Mouse (Mus musculus) gastrocnemius, adult 8-10 months (tissue): ENCODE data around the gene Dock9. TPM values are rescaled to one million over a fixed set of nuclear protein-coding genes. Genes with fewer than 3 reads are reported as not detected.
A peak's percentile ranks its signal among the peaks of the same experiment; 100 is the strongest.
"Not testable (repeated sequence)": the region's sequence is repeated elsewhere in the genome, so short reads cannot be mapped to it uniquely, and the experiment has no call there.

ENCODE experiments used
- DNase-seq, 2 experiments: peaks; one replicate each; pipeline ENCODE4 v3.0.0; 2022; ENCODE audit warnings: low spot score in 2 of 2
- total RNA-seq, 4 experiments: library from RNA; stranded (reverse); gene quantifications; 2 replicates each; pipeline ENCODE4 v1.2.4; 2022

Gene Dock9
- total RNA-seq, 4 experiments from 2014 or later: 11.6 to 16.7 (median 14.0) TPM

- no peak for DNase-seq
Measured at GRCm38 (mm10) chr14:121738431-121739403, 58.9 kb downstream of the Dock9 start.

GRCm38 (mm10) chr14:121737277-121737676 lies 60.4 kb downstream of the Dock9 start:
- DNase-seq: no peak

GRCm38 (mm10) chr14:121735678-121736077 lies 62.0 kb downstream of the Dock9 start:
- no peak for DNase-seq

GRCm38 (mm10) chr14:121734217-121734616 lies 63.4 kb downstream of the Dock9 start:
- DNase-seq: no peak

- no peak for DNase-seq
Measured at GRCm38 (mm10) chr14:121733694-121734093, 63.9 kb downstream of the Dock9 start.

- no peak for DNase-seq
Measured at GRCm38 (mm10) chr14:121732196-121732595, 65.4 kb downstream of the Dock9 start.

- DNase-seq: no peak
Measured at GRCm38 (mm10) chr14:121731688-121732168, 65.9 kb downstream of the Dock9 start.

GRCm38 (mm10) chr14:121730966-121731365 lies 66.7 kb downstream of the Dock9 start:
- DNase-seq: no peak

GRCm38 (mm10) chr14:121727996-121728395 lies 69.6 kb downstream of the Dock9 start:
- DNase-seq: no peak

- DNase-seq: no peak
Measured at GRCm38 (mm10) chr14:121724501-121724900, 73.1 kb downstream of the Dock9 start.

GRCm38 (mm10) chr14:121722774-121723173 lies 74.9 kb downstream of the Dock9 start:
- no peak for DNase-seq

- DNase-seq: peak in 1 of 2 experiments; percentile 32
Measured at GRCm38 (mm10) chr14:121721431-121721830, 76.2 kb downstream of the Dock9 start.

GRCm38 (mm10) chr14:121719638-121720601 lies 77.7 kb downstream of the Dock9 start:
- DNase-seq: no peak

- not testable (repeated sequence) for DNase-seq
Measured at GRCm38 (mm10) chr14:121714799-121715198, 82.8 kb downstream of the Dock9 start.

- no peak for DNase-seq
Measured at GRCm38 (mm10) chr14:121714268-121714667, 83.4 kb downstream of the Dock9 start.

GRCm38 (mm10) chr14:121713830-121714197 lies 83.8 kb downstream of the Dock9 start:
- DNase-seq: no peak

- no peak for DNase-seq
Measured at GRCm38 (mm10) chr14:121713166-121713829, 84.3 kb downstream of the Dock9 start.

- no peak for DNase-seq
Measured at GRCm38 (mm10) chr14:121711089-121711826, 86.4 kb downstream of the Dock9 start.

GRCm38 (mm10) chr14:121710130-121710529 lies 87.5 kb downstream of the Dock9 start:
- no peak for DNase-seq

- no peak for DNase-seq
Measured at GRCm38 (mm10) chr14:121708244-121708643, 89.4 kb downstream of the Dock9 start.
